Mouse (Mus musculus) lung, adult 2 months (tissue): Measurements from ENCODE around the gene Prss16. TPM values are rescaled to one million over a fixed set of nuclear protein-coding genes. Genes with fewer than 3 reads are reported as not detected.

ENCODE experiments used
- DNase-seq: peaks from one replicate; pipeline ENCODE4 v3.0.0; 2022
- H3K4me1 ChIP-seq: fragments of 200-500 bp; 2 replicates; pipeline ENCODE4 v1.6.1; 2011; ENCODE audit warnings: low read length; ENCODE audit not compliant: control insufficient read depth, insufficient read depth
- H3K4me3 ChIP-seq: fragments of 200-500 bp; replicated peaks from 2 replicates; pipeline ENCODE3; 2011; ENCODE audit warnings: low read depth, mild to moderate bottlenecking, control low read depth, low read length; ENCODE audit errors: extremely low read depth
- CTCF ChIP-seq: fragments of 200-500 bp; IDR thresholded peaks from 2 replicates; pipeline ENCODE4 v1.5.1; 2011; ENCODE audit warnings: mild to moderate bottlenecking, low read length, control low read depth; ENCODE audit not compliant: insufficient read depth
- POLR2A ChIP-seq: fragments of 200-500 bp; IDR thresholded peaks from 2 replicates; pipeline ENCODE4 v1.6.1; 2011; ENCODE audit warnings: low read depth, mild to moderate bottlenecking, control low read depth, low read length, borderline replicate concordance; ENCODE audit errors: extremely low read depth
- WGBS: fragments of 180-500 bp; shearing (Covaris S2); methylation state at CpG from one replicate; pipeline ENCODE4 v1.1.7; 2018; 5-methylcytosine and 5-hydroxymethylcytosine counted together
- polyA plus RNA-seq: library from polyadenylated mRNA; depleted of rRNA; stranded (reverse); fragments of >200 nt; gene quantifications from 2 replicates; pipeline ENCODE4 v1.2.3, GENCODE M21; 2012

Prss16 gene
- polyA plus RNA-seq, 1 experiment = 0.33 TPM

- WGBS = 2% methylated on average over 8 of the region's 8 CpGs
- Histone ChIP-seq H3K4me3 (peak overlapping the region; percentile 63), H3K4me1 (no peaks in the 10 kb centered on the region)
- peak; percentile 51 for DNase-seq
- TF ChIP-seq CTCF = no peak
- TF ChIP-seq POLR2A = no peak
These were observed 11.4 kb upstream of the Prss16 start for GRCm38 (mm10) chr13:22020901-22021339.

- Histone ChIP-seq H3K4me3 (peak overlapping the region; percentile 63), H3K4me1 (no peaks in the 10 kb centered on the region)
- TF ChIP-seq CTCF (no peak), POLR2A (no peak)
- 5% methylated on average over 44 of the region's 44 CpGs for WGBS
- DNase-seq = no peak
These were observed 10.6 kb upstream of the Prss16 start for GRCm38 (mm10) chr13:22019934-22020835.

- no peak overlapping the region for H3K4me3 ChIP-seq
- WGBS = 17% methylated on average over 27 of the region's 27 CpGs
These were observed 6.2 kb upstream of the Prss16 start for GRCm38 (mm10) chr13:22015479-22016450.

GRCm38 (mm10) chr13:22014411-22014845 lies 4.9 kb upstream of the Prss16 start:
- peaks cover 4% of the 10 kb centered on the region for H3K4me1 ChIP-seq
- DNase-seq = no peak
- WGBS = 5% methylated on average over 17 of the region's 17 CpGs
- TF ChIP-seq CTCF (no peak), POLR2A (no peak)
- peak overlapping the region; percentile 27 for H3K4me3 ChIP-seq

More at GRCm38 (mm10) chr13:22015479-22016450, 6.2 kb upstream of the Prss16 start:
- no peak for TF ChIP-seq POLR2A
- no peak for TF ChIP-seq CTCF
- peaks cover 4% of the 10 kb centered on the region for H3K4me1 ChIP-seq
- peak; percentile 52 for DNase-seq

- WGBS = 15% methylated on average over 13 of the region's 13 CpGs
- Histone ChIP-seq H3K4me3 (no peak overlapping the region), H3K4me1 (peaks cover 4% of the 10 kb centered on the region)
- no peak for TF ChIP-seq POLR2A
- no peak for TF ChIP-seq CTCF
- no peak for DNase-seq
These were observed 4.2 kb upstream of the Prss16 start for GRCm38 (mm10) chr13:22013716-22014115.

- no peak for TF ChIP-seq CTCF
- no peak for TF ChIP-seq POLR2A
- 80% methylated on average over 3 of the region's 3 CpGs for WGBS
- H3K4me1 ChIP-seq = no peaks in the 10 kb centered on the region
- DNase-seq = no peak
- no peak overlapping the region for H3K4me3 ChIP-seq
These were observed 835 bp downstream of the Prss16 start for GRCm38 (mm10) chr13:22008707-22009106.

GRCm38 (mm10) chr13:22007872-22008271 lies 1.7 kb downstream of the Prss16 start:
- H3K4me1 ChIP-seq = no peaks in the 10 kb centered on the region

GRCm38 (mm10) chr13:22007121-22007510 lies 2.4 kb downstream of the Prss16 start:
- Histone ChIP-seq H3K4me3 (no peak overlapping the region), H3K4me1 (no peaks in the 10 kb centered on the region)
- 15% methylated on average over 18 of the region's 18 CpGs for WGBS
- no peak for DNase-seq
- no peak for TF ChIP-seq POLR2A
- TF ChIP-seq CTCF = no peak

More at GRCm38 (mm10) chr13:22007872-22008271, 1.7 kb downstream of the Prss16 start:
- no peak for DNase-seq
- TF ChIP-seq CTCF = no peak
- no peak for TF ChIP-seq POLR2A
- no peak overlapping the region for H3K4me3 ChIP-seq
- 60% methylated on average over 7 of the region's 7 CpGs for WGBS
